Mouse (Mus musculus): ENCODE measurements around the gene Ndufv1. TPM values are rescaled to one million over a fixed set of nuclear protein-coding genes. Genes with fewer than 3 reads are reported as not detected.

The Ndufv1 gene
- polyA plus RNA-seq, 1 experiment from 2014 or later: 199 TPM

GRCm38 (mm10) chr19:3998335-3998734 is 14.3 kb downstream of the Ndufv1 start:
- Histone ChIP-seq H3K4me1 (peaks cover 17% of the 10 kb centered on the region), H3K9me3 (no peaks in the 10 kb centered on the region), H3K27ac (no peak overlapping the region), H3K36me3 (no peaks in the 10 kb centered on the region), H3K4me3 (no peak overlapping the region), H3K27me3 (no peaks in the 10 kb centered on the region), H3K4me2 (replicated peaks) (no peak overlapping the region), H3K9ac (0 out of 2 replicates have a peak overlapping the region, but pooled peaks have one; percentile 93)
- WGBS: 77% methylated on average over 8 of the region's 8 CpGs
- no peak for ATAC-seq (ENCODE audit: low FRiP score, low read depth)

GRCm38 (mm10) chr19:3997231-3997630 is 15.4 kb downstream of the Ndufv1 start:
- no peaks in the 10 kb centered on the region for H3K9me3 ChIP-seq
- no peak overlapping the region; the same call in 1 of the 2 replicates for H3K9ac ChIP-seq
- no peak overlapping the region for H3K4me3 ChIP-seq
- no peaks in the 10 kb centered on the region for H3K36me3 ChIP-seq
- WGBS: 64% methylated on average over 8 of the region's 8 CpGs
- ATAC-seq (ENCODE audit: low FRiP score, low read depth): no peak
- H3K27me3 ChIP-seq: no peaks in the 10 kb centered on the region
- H3K4me1 ChIP-seq: peaks cover 17% of the 10 kb centered on the region
- no peak overlapping the region for H3K27ac ChIP-seq
- H3K4me2 ChIP-seq (replicated peaks): no peak overlapping the region

GRCm38 (mm10) chr19:3996747-3997146 is 15.9 kb downstream of the Ndufv1 start:
- no peaks in the 10 kb centered on the region for H3K27me3 ChIP-seq
- ATAC-seq (ENCODE audit: low FRiP score, low read depth): no peak
- WGBS: 80% methylated on average over 8 of the region's 8 CpGs

GRCm38 (mm10) chr19:3996106-3996505 is 16.5 kb downstream of the Ndufv1 start:
- Histone ChIP-seq H3K4me3 (no peak overlapping the region), H3K9ac (no peak overlapping the region), H3K27ac (no peak overlapping the region), H3K4me2 (replicated peaks) (no peak overlapping the region), H3K9me3 (no peaks in the 10 kb centered on the region), H3K27me3 (no peaks in the 10 kb centered on the region), H3K36me3 (no peaks in the 10 kb centered on the region), H3K4me1 (peaks cover 9% of the 10 kb centered on the region)
- WGBS: 63% methylated on average over 7 of the region's 7 CpGs
- ATAC-seq (ENCODE audit: low FRiP score, low read depth): no peak

More at GRCm38 (mm10) chr19:3996747-3997146, 15.9 kb downstream of the Ndufv1 start:
- no peaks in the 10 kb centered on the region for H3K36me3 ChIP-seq
- peaks cover 16% of the 10 kb centered on the region for H3K4me1 ChIP-seq
- H3K27ac ChIP-seq: no peak overlapping the region
- H3K9me3 ChIP-seq: no peaks in the 10 kb centered on the region
- no peak overlapping the region; the same call in 1 of the 2 replicates for H3K9ac ChIP-seq
- no peak overlapping the region for H3K4me3 ChIP-seq
- H3K4me2 ChIP-seq (replicated peaks): no peak overlapping the region

- WGBS: 86% methylated on average over 3 of the region's 3 CpGs
- Histone ChIP-seq H3K4me2 (replicated peaks) (no peak overlapping the region), H3K4me1 (peaks cover 6% of the 10 kb centered on the region), H3K27me3 (no peaks in the 10 kb centered on the region), H3K27ac (no peak overlapping the region), H3K9me3 (no peaks in the 10 kb centered on the region), H3K36me3 (no peaks in the 10 kb centered on the region), H3K9ac (no peak overlapping the region), H3K4me3 (no peak overlapping the region)
- ATAC-seq (ENCODE audit: low FRiP score, low read depth): no peak
Observed at GRCm38 (mm10) chr19:3995505-3995904, 17.1 kb downstream of the Ndufv1 start.

GRCm38 (mm10) chr19:3994932-3995331 is 17.7 kb downstream of the Ndufv1 start:
- H3K9me3 ChIP-seq: no peaks in the 10 kb centered on the region
- H3K4me1 ChIP-seq: peaks cover 6% of the 10 kb centered on the region
- H3K27ac ChIP-seq: no peak overlapping the region
- H3K9ac ChIP-seq: no peak overlapping the region
- WGBS: 63% methylated on average over 6 of the region's 6 CpGs
- H3K27me3 ChIP-seq: no peaks in the 10 kb centered on the region
- no peak overlapping the region for H3K4me3 ChIP-seq
- no peak for ATAC-seq (ENCODE audit: low FRiP score, low read depth)
- H3K36me3 ChIP-seq: no peaks in the 10 kb centered on the region
- no peak overlapping the region for H3K4me2 ChIP-seq (replicated peaks)

- H3K9ac ChIP-seq: no peak within 1 kb of the TSS
Observed at GRCm38 (mm10) chr19:3992416-3992815, 20.2 kb downstream of the Ndufv1 start, which contains the start of gene Tbx10. Gene Tbx10 (plus strand): TSS chr19:3992752.

GRCm38 (mm10) chr19:3991966-3992365 is 20.6 kb downstream of the Ndufv1 start:
- Histone ChIP-seq H3K4me3 (no peak overlapping the region), H3K4me2 (replicated peaks) (no peak overlapping the region), H3K36me3 (no peaks in the 10 kb centered on the region), H3K27ac (no peak overlapping the region), H3K9me3 (no peaks in the 10 kb centered on the region), H3K4me1 (peaks cover 3% of the 10 kb centered on the region), H3K27me3 (no peaks in the 10 kb centered on the region), H3K9ac (no peak overlapping the region)
- 88% methylated on average over 3 of the region's 3 CpGs for WGBS
- ATAC-seq (ENCODE audit: low FRiP score, low read depth): no peak

More at GRCm38 (mm10) chr19:3992416-3992815, 20.2 kb downstream of the Ndufv1 start, which contains the start of gene Tbx10:
- no peaks in the 10 kb centered on the region for H3K9me3 ChIP-seq
- H3K27me3 ChIP-seq: no peaks in the 10 kb centered on the region
- H3K4me1 ChIP-seq: no peaks in the 10 kb centered on the region
- no peaks in the 10 kb centered on the region for H3K36me3 ChIP-seq
- no peak within 1 kb of the TSS for H3K4me3 ChIP-seq
- H3K4me2 ChIP-seq (replicated peaks): no peak within 1 kb of the TSS
- ATAC-seq (ENCODE audit: low FRiP score, low read depth): no peak
- no peak within 1 kb of the TSS for H3K27ac ChIP-seq
- WGBS: 42% methylated on average over 5 of the region's 5 CpGs

- H3K4me1 ChIP-seq: peaks cover 7% of the 10 kb centered on the region
- 93% methylated on average over 3 of the region's 3 CpGs for WGBS
- H3K27ac ChIP-seq: no peak overlapping the region
- no peak overlapping the region for H3K4me3 ChIP-seq
- no peak overlapping the region for H3K9ac ChIP-seq
- no peaks in the 10 kb centered on the region for H3K27me3 ChIP-seq
- H3K36me3 ChIP-seq: no peaks in the 10 kb centered on the region
- no peak for ATAC-seq (ENCODE audit: low FRiP score, low read depth)
- no peaks in the 10 kb centered on the region for H3K9me3 ChIP-seq
- no peak overlapping the region for H3K4me2 ChIP-seq (replicated peaks)
Observed at GRCm38 (mm10) chr19:3991562-3991961, 21.0 kb downstream of the Ndufv1 start.

GRCm38 (mm10) chr19:3990804-3991203 is 21.8 kb downstream of the Ndufv1 start:
- Histone ChIP-seq H3K27ac (no peak overlapping the region), H3K4me2 (replicated peaks) (no peak overlapping the region), H3K27me3 (no peaks in the 10 kb centered on the region), H3K4me3 (no peak overlapping the region), H3K4me1 (peaks cover 15% of the 10 kb centered on the region), H3K9me3 (no peaks in the 10 kb centered on the region), H3K36me3 (no peaks in the 10 kb centered on the region), H3K9ac (no peak overlapping the region)
- no peak for ATAC-seq (ENCODE audit: low FRiP score, low read depth)
- 24% methylated on average over 6 of the region's 6 CpGs for WGBS

GRCm38 (mm10) chr19:3988750-3989149 is 23.9 kb downstream of the Ndufv1 start:
- H3K27ac ChIP-seq: no peak overlapping the region
- no peak overlapping the region for H3K4me2 ChIP-seq (replicated peaks)
- H3K27me3 ChIP-seq: no peaks in the 10 kb centered on the region
- no peak overlapping the region for H3K4me3 ChIP-seq
- ATAC-seq (ENCODE audit: low FRiP score, low read depth): no peak
- no peak overlapping the region for H3K9ac ChIP-seq
- H3K4me1 ChIP-seq: peaks cover 32% of the 10 kb centered on the region
- no peaks in the 10 kb centered on the region for H3K36me3 ChIP-seq
- WGBS: 94% methylated on average over 4 of the region's 4 CpGs
- no peaks in the 10 kb centered on the region for H3K9me3 ChIP-seq

- Histone ChIP-seq H3K4me1 (peaks cover 34% of the 10 kb centered on the region), H3K36me3 (no peaks in the 10 kb centered on the region), H3K9ac (no peak overlapping the region), H3K4me2 (replicated peaks) (no peak overlapping the region), H3K9me3 (no peaks in the 10 kb centered on the region), H3K27ac (no peak overlapping the region), H3K27me3 (no peaks in the 10 kb centered on the region), H3K4me3 (no peak overlapping the region)
- 86% methylated on average over 14 of the region's 14 CpGs for WGBS
- no peak for ATAC-seq (ENCODE audit: low FRiP score, low read depth)
Observed at GRCm38 (mm10) chr19:3988066-3988465, 24.5 kb downstream of the Ndufv1 start.

GRCm38 (mm10) chr19:3986334-3986733 is 26.3 kb downstream of the Ndufv1 start, which contains the start of gene Acy3:
Gene Acy3 (plus strand): TSS chr19:3986570.
- no peak within 1 kb of the TSS for H3K4me3 ChIP-seq
- H3K9me3 ChIP-seq: no peaks in the 10 kb centered on the region
- peak within 1 kb of the TSS; percentile 58; the same call in 1 of the 2 replicates for H3K27ac ChIP-seq
- peak within 1 kb of the TSS; percentile 41 for H3K4me2 ChIP-seq (replicated peaks)
- peaks cover 34% of the 10 kb centered on the region for H3K4me1 ChIP-seq
- WGBS: 5% methylated on average over 8 of the region's 8 CpGs
- H3K36me3 ChIP-seq: no peaks in the 10 kb centered on the region
- peak; percentile 68; the same call in 1 of the 2 replicates for ATAC-seq (ENCODE audit: low FRiP score, low read depth)
- H3K9ac ChIP-seq: peak within 1 kb of the TSS; percentile 43; the same call in 1 of the 2 replicates
- no peaks in the 10 kb centered on the region for H3K27me3 ChIP-seq
